Mouse (Mus musculus): Measurements from ENCODE around the gene Lefty2. TPM values are rescaled to one million over a fixed set of nuclear protein-coding genes. Genes with fewer than 3 reads are reported as not detected.

Lefty2 gene
- polyA plus RNA-seq, 1 experiment = not detected

DNA sequence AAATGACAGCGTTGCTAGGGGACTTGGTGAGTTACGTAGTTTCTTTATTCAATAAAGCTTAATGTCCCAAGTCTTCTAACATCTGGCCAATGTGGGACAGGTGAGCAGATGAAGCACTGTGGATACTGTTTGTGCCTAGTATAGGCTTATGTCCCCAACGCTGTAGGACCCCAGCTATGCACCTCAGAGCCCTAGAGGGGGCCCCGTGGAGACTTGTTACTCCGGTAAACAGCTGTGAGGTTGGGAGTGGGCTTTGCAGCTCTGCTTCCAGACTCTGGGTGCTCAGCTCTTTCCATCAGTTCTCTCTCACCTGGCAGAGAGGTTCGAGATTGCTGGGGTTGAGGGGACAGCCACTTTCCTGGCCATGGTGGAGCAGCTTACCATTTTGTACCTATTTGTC is 12.4 kb downstream of the Lefty2 start:
- peak overlapping the region; percentile 16; the same call in 1 of the 2 replicates for H3K4me3 ChIP-seq (ENCODE audit: insufficient read depth, low read depth, low read length)
- H3K4me1 ChIP-seq (ENCODE audit: control insufficient read depth, insufficient read depth, low read length) = peaks cover 14% of the 10 kb centered on the region
- 50% methylated on average over 6 of the region's 6 CpGs for WGBS
- H3K27ac ChIP-seq (ENCODE audit: insufficient read depth, low read depth, low read length) = no peak overlapping the region
- TF ChIP-seq POLR2A (IDR thresholded peaks at IDR 0.05; ENCODE audit: insufficient read depth, low read depth, low read length) (no peak), CTCF (IDR thresholded peaks at IDR 0.05; ENCODE audit: insufficient read depth, low read depth, low read length) (no peak)

DNA sequence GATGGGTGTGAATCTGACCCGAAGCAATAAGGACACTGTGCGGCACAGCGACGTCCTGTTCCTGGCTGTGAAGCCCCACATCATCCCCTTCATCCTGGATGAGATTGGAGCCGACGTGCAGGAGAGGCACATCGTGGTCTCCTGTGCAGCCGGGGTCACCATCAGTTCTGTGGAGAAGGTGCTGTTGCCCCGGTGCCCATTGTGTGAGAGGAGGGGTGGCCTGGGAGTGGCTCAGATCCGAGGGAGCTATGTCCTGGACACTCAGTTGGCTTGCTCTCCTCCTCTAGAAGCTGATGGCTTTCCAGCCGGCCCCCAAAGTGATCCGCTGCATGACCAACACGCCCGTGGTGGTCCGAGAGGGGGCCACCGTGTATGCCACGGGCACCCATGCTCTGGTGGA is 13.0 kb downstream of the Lefty2 start:
- Histone ChIP-seq H3K4me3 (ENCODE audit: insufficient read depth, low read depth, low read length) (no peak overlapping the region), H3K4me1 (ENCODE audit: control insufficient read depth, insufficient read depth, low read length) (peaks cover 14% of the 10 kb centered on the region), H3K27ac (ENCODE audit: insufficient read depth, low read depth, low read length) (no peak overlapping the region)
- WGBS = 94% methylated on average over 17 of the region's 17 CpGs
- TF ChIP-seq POLR2A (IDR thresholded peaks at IDR 0.05; ENCODE audit: insufficient read depth, low read depth, low read length) (no peak), CTCF (IDR thresholded peaks at IDR 0.05; ENCODE audit: insufficient read depth, low read depth, low read length) (no peak)

DNA sequence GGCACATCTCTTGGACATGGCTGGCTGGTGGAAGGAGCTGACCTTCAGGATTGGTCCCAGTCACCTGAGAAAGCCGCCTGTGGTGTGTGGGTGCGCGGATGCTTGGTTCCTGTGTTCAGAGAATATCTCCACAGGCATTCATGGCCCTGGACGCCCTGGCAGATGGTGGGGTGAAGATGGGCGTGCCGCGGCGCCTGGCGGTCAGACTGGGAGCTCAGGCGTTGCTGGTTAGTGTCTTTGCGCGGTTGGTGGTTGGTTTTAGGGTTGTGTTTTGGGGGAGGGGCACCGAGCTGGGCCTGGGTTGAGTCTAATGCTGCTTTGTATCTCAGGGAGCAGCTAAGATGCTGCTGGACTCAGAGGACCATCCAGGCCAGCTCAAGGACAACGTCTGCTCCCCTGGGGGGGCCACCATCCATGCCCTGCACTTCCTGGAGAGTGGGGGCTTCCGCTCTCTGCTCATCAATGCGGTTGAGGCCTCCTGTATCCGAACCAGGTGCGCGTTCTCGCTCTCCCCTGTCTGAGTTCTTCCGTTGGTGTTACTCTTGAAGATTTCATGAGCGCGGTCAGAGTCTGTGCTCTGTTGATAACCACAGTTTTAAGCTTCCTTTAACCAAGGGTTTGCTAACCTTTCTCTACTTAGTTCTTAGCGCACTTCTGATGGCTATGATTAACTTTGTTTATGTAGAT is 13.7 kb downstream of the Lefty2 start:
- no peak for TF ChIP-seq CTCF (IDR thresholded peaks at IDR 0.05; ENCODE audit: insufficient read depth, low read depth, low read length)
- TF ChIP-seq POLR2A (IDR thresholded peaks at IDR 0.05; ENCODE audit: insufficient read depth, low read depth, low read length) = no peak
- Histone ChIP-seq H3K4me3 (ENCODE audit: insufficient read depth, low read depth, low read length) (no peak overlapping the region), H3K4me1 (ENCODE audit: control insufficient read depth, insufficient read depth, low read length) (peaks cover 14% of the 10 kb centered on the region), H3K27ac (ENCODE audit: insufficient read depth, low read depth, low read length) (no peak overlapping the region)
- WGBS = 92% methylated on average over 24 of the region's 24 CpGs

GRCm38 (mm10) chr1:180911138-180911537 is 18.2 kb downstream of the Lefty2 start:
- WGBS = 47% methylated on average over 8 of the region's 8 CpGs
- peaks cover 4% of the 10 kb centered on the region for H3K4me1 ChIP-seq (ENCODE audit: control insufficient read depth, insufficient read depth, low read length)
- no peak overlapping the region for H3K27ac ChIP-seq (ENCODE audit: insufficient read depth, low read depth, low read length)
- no peak overlapping the region for H3K4me3 ChIP-seq (ENCODE audit: insufficient read depth, low read depth, low read length)
- TF ChIP-seq POLR2A (IDR thresholded peaks at IDR 0.05; ENCODE audit: insufficient read depth, low read depth, low read length) (no peak), CTCF (IDR thresholded peaks at IDR 0.05; ENCODE audit: insufficient read depth, low read depth, low read length) (no peak)

DNA sequence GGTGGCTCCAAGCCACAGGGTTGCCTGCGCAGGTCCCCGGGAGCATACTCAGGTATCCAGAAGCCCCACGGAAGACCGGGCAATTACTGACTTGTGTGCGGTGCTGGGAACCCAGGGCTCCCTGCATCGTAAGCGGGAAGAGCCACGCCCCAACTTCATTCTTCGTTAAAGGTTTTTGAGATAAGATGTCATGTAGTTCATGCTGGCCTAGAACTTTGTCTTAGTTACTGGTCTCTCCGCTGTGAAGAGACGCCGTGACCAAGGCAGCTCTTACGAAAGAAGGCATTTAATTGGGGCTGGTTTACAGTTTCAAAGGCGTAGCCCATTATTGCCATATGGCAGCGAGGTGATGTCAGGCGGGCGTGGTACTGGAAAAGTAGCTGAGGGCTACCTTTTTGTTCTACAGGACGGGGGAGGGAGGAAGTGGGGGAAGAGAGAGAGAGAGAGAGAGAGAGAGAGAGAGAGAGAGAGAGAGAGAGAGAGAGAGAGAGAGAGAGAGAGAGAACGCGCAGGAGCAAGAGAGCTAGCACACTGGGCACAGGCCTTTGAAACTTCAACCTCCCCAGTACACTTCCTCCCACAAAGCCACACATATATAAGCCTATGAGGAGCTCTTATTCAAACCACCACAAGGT is 18.9 kb downstream of the Lefty2 start:
- 74% methylated on average over 20 of the region's 20 CpGs for WGBS
- Histone ChIP-seq H3K27ac (ENCODE audit: insufficient read depth, low read depth, low read length) (no peak overlapping the region), H3K4me3 (ENCODE audit: insufficient read depth, low read depth, low read length) (no peak overlapping the region), H3K4me1 (ENCODE audit: control insufficient read depth, insufficient read depth, low read length) (no peaks in the 10 kb centered on the region)
- no peak for TF ChIP-seq CTCF (IDR thresholded peaks at IDR 0.05; ENCODE audit: insufficient read depth, low read depth, low read length)
- TF ChIP-seq POLR2A (IDR thresholded peaks at IDR 0.05; ENCODE audit: insufficient read depth, low read depth, low read length) = no peak

- H3K4me3 ChIP-seq (ENCODE audit: insufficient read depth, low read depth, low read length) = no peak overlapping the region
- 91% methylated on average over 5 of the region's 5 CpGs for WGBS
- H3K4me1 ChIP-seq (ENCODE audit: control insufficient read depth, insufficient read depth, low read length) = no peaks in the 10 kb centered on the region
- TF ChIP-seq CTCF (IDR thresholded peaks at IDR 0.05; ENCODE audit: insufficient read depth, low read depth, low read length) (no peak), POLR2A (IDR thresholded peaks at IDR 0.05; ENCODE audit: insufficient read depth, low read depth, low read length) (no peak)
- H3K27ac ChIP-seq (ENCODE audit: insufficient read depth, low read depth, low read length) = no peak overlapping the region
These were observed 19.9 kb downstream of the Lefty2 start for GRCm38 (mm10) chr1:180912792-180913191.

GRCm38 (mm10) chr1:180913797-180914196 is 20.9 kb downstream of the Lefty2 start:
- 50% methylated on average over 4 of the region's 4 CpGs for WGBS
- no peak overlapping the region for H3K27ac ChIP-seq (ENCODE audit: insufficient read depth, low read depth, low read length)
- H3K4me3 ChIP-seq (ENCODE audit: insufficient read depth, low read depth, low read length) = no peak overlapping the region
- TF ChIP-seq CTCF (IDR thresholded peaks at IDR 0.05; ENCODE audit: insufficient read depth, low read depth, low read length) = no peak
- no peak for TF ChIP-seq POLR2A (IDR thresholded peaks at IDR 0.05; ENCODE audit: insufficient read depth, low read depth, low read length)
- no peaks in the 10 kb centered on the region for H3K4me1 ChIP-seq (ENCODE audit: control insufficient read depth, insufficient read depth, low read length)

- 91% methylated on average over 11 of the region's 11 CpGs for WGBS
- no peak for TF ChIP-seq CTCF (IDR thresholded peaks at IDR 0.05; ENCODE audit: insufficient read depth, low read depth, low read length)
- H3K4me3 ChIP-seq (ENCODE audit: insufficient read depth, low read depth, low read length) = no peak overlapping the region
These were observed 23.5 kb downstream of the Lefty2 start for GRCm38 (mm10) chr1:180916425-180916824.

GRCm38 (mm10) chr1:180917053-180917452 is 24.1 kb downstream of the Lefty2 start:
- TF ChIP-seq POLR2A (IDR thresholded peaks at IDR 0.05; ENCODE audit: insufficient read depth, low read depth, low read length) = no peak
- TF ChIP-seq CTCF (IDR thresholded peaks at IDR 0.05; ENCODE audit: insufficient read depth, low read depth, low read length) = no peak
- Histone ChIP-seq H3K4me3 (ENCODE audit: insufficient read depth, low read depth, low read length) (no peak overlapping the region), H3K4me1 (ENCODE audit: control insufficient read depth, insufficient read depth, low read length) (peaks cover 4% of the 10 kb centered on the region), H3K27ac (ENCODE audit: insufficient read depth, low read depth, low read length) (no peak overlapping the region)
- 71% methylated on average over 1 of the region's 1 CpGs for WGBS

More at GRCm38 (mm10) chr1:180916425-180916824, 23.5 kb downstream of the Lefty2 start:
- no peaks in the 10 kb centered on the region for H3K4me1 ChIP-seq (ENCODE audit: control insufficient read depth, insufficient read depth, low read length)
- no peak overlapping the region for H3K27ac ChIP-seq (ENCODE audit: insufficient read depth, low read depth, low read length)

Data from olfactory bulb, adult 2 months (tissue).